Mouse (Mus musculus) splenic B cell, adult 2 months (primary cell): Measurements from ENCODE around the gene Bco2.

ENCODE experiments used
- DNase-seq: peaks from one replicate; pipeline ENCODE4 v3.0.0-alpha.2; 2011; ENCODE audit warnings: low read depth, low spot score
- H3K27me3 ChIP-seq: 2 replicates; pipeline ENCODE4 v1.6.1; 2012; ENCODE audit warnings: mild to moderate bottlenecking, low read length, moderate library complexity, mixed read lengths; ENCODE audit not compliant: control insufficient read depth, poor library complexity, insufficient read depth, severe bottlenecking
- H3K36me3 ChIP-seq: 2 replicates; pipeline ENCODE4 v1.6.1; 2012; ENCODE audit warnings: mild to moderate bottlenecking, low read length, moderate library complexity, mixed read lengths; ENCODE audit not compliant: control insufficient read depth, poor library complexity, insufficient read depth, severe bottlenecking

Gene Bco2

GRCm38 (mm10) chr9:50555094-50555446 is at the start of gene Bco2:
Gene Bco2, minus strand, starts transcription at chr9:50555181.
- DNase-seq, result no peak
- H3K27me3 ChIP-seq, result no peaks in the 10 kb centered on the region
- no peaks in the 10 kb centered on the region for H3K36me3 ChIP-seq

GRCm38 (mm10) chr9:50604338-50604737 is 49.4 kb upstream of the Bco2 start:
- DNase-seq, result no peak
- peaks cover 4% of the 10 kb centered on the region; the same call in 1 of the 2 replicates for H3K36me3 ChIP-seq
- no peaks in the 10 kb centered on the region for H3K27me3 ChIP-seq

- peaks cover 4% of the 10 kb centered on the region; the same call in 1 of the 2 replicates for H3K36me3 ChIP-seq
- no peaks in the 10 kb centered on the region for H3K27me3 ChIP-seq
- no peak for DNase-seq
These were observed 49.0 kb upstream of the Bco2 start for GRCm38 (mm10) chr9:50603998-50604324.

GRCm38 (mm10) chr9:50603189-50603997 is 48.4 kb upstream of the Bco2 start, which contains the start of the genes Sdhd and Timm8b:
Gene Sdhd, minus strand, starts transcription at chr9:50603812.
Gene Timm8b, plus strand, starts transcription at chr9:50603910.
- DNase-seq, result peak; percentile 97
- Histone ChIP-seq H3K36me3 (peaks cover 5% of the 10 kb centered on the region), H3K27me3 (no peaks in the 10 kb centered on the region)

- no peaks in the 10 kb centered on the region for H3K27me3 ChIP-seq
- H3K36me3 ChIP-seq, result peaks cover 5% of the 10 kb centered on the region
- DNase-seq, result no peak
These were observed 47.3 kb upstream of the Bco2 start for GRCm38 (mm10) chr9:50602055-50602845.

- peaks cover 5% of the 10 kb centered on the region for H3K36me3 ChIP-seq
- DNase-seq, result no peak
These were observed 46.6 kb upstream of the Bco2 start for GRCm38 (mm10) chr9:50601536-50601935.

GRCm38 (mm10) chr9:50596973-50597372 is 42.0 kb upstream of the Bco2 start:
- DNase-seq, result no peak
- H3K27me3 ChIP-seq, result no peaks in the 10 kb centered on the region
- peaks cover 5% of the 10 kb centered on the region for H3K36me3 ChIP-seq

More at GRCm38 (mm10) chr9:50601536-50601935, 46.6 kb upstream of the Bco2 start:
- no peaks in the 10 kb centered on the region for H3K27me3 ChIP-seq

GRCm38 (mm10) chr9:50594794-50595417 is 39.9 kb upstream of the Bco2 start:
- Histone ChIP-seq H3K36me3 (peaks cover 5% of the 10 kb centered on the region), H3K27me3 (no peaks in the 10 kb centered on the region)
- no peak for DNase-seq

GRCm38 (mm10) chr9:50593544-50593943 is 38.6 kb upstream of the Bco2 start:
- Histone ChIP-seq H3K27me3 (no peaks in the 10 kb centered on the region), H3K36me3 (no peaks in the 10 kb centered on the region)
- DNase-seq, result peak; percentile 76

GRCm38 (mm10) chr9:50592955-50593354 is 38.0 kb upstream of the Bco2 start:
- Histone ChIP-seq H3K36me3 (no peaks in the 10 kb centered on the region), H3K27me3 (no peaks in the 10 kb centered on the region)
- no peak for DNase-seq

- H3K36me3 ChIP-seq, result no peaks in the 10 kb centered on the region
- H3K27me3 ChIP-seq, result no peaks in the 10 kb centered on the region
- DNase-seq, result peak; percentile 12
These were observed 36.0 kb upstream of the Bco2 start for GRCm38 (mm10) chr9:50590856-50591518.

GRCm38 (mm10) chr9:50586955-50587354 is 32.0 kb upstream of the Bco2 start:
- no peaks in the 10 kb centered on the region for H3K36me3 ChIP-seq
- DNase-seq, result no peak
- no peaks in the 10 kb centered on the region for H3K27me3 ChIP-seq

- Histone ChIP-seq H3K27me3 (no peaks in the 10 kb centered on the region), H3K36me3 (no peaks in the 10 kb centered on the region)
- DNase-seq, result no peak
These were observed 30.3 kb upstream of the Bco2 start for GRCm38 (mm10) chr9:50585145-50585818.

GRCm38 (mm10) chr9:50580370-50580769 is 25.4 kb upstream of the Bco2 start:
- no peaks in the 10 kb centered on the region; the same call in 1 of the 2 replicates for H3K27me3 ChIP-seq
- DNase-seq, result no peak
- no peaks in the 10 kb centered on the region for H3K36me3 ChIP-seq
